In the genomic region with DNA sequence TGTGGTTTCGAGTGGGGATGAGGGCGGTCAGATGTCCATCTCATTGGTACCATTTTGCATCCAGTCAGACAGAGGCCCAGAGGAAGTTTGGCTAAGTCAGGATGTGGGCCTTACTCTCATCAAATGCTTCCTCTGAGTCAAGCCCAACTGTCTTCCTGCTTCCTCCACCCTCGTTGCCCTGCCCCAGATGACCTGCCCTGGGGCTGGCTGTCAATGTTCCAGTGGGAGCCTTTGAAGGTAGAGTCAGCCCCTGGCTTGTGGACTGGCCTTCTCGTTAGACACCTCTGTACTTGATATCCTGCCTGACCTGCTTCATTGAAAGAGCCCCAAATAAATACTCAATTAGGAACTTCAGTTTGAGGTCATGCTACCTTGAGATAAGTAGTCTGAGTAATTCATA, we compare ENCODE assay signal across 30 mouse cellular contexts.
"Had no signal": no experiment of that assay in that cellular context is flagged by ENCODE, and none has a peak within 500 bp of the region (broad histone marks: within the 10 kb centered on the region; RNA-seq: fewer than 3 reads in every experiment).

No protein-coding gene starts in this region.

- H3K4me3 ChIP-seq: limb, embryonic 12.5 days; limb, embryonic 13.5 days; limb, embryonic 15.5 days; liver, embryonic 12.5 days; liver, embryonic 13.5 days; liver, embryonic 15.5 days; lung, embryonic 15.5 days; megakaryocyte, embryonic 14.5 days; midbrain, embryonic 10.5 days; midbrain, embryonic 12.5 days; midbrain, embryonic 13.5 days; midbrain, embryonic 15.5 days; myocyte; neural tube, embryonic 12.5 days had no signal

- H3K9ac ChIP-seq: limb, embryonic 12.5 days; limb, embryonic 13.5 days; limb, embryonic 15.5 days; liver, embryonic 12.5 days; liver, embryonic 13.5 days; liver, embryonic 14.5 days; liver, embryonic 15.5 days; liver, postnatal 0 days; lung, embryonic 14.5 days; lung, embryonic 15.5 days; midbrain, embryonic 12.5 days; midbrain, embryonic 13.5 days; midbrain, embryonic 15.5 days; neural tube, embryonic 12.5 days had no signal

- DNase-seq: left cerebral cortex, postnatal 4 days; liver; liver, embryonic 13.5 days; liver, postnatal 0 days; lung, adult 18-20 months; lung, adult 2 months; lung, embryonic 14.5 days; lung, postnatal 10 days; lung, postnatal 14 days; lung, postnatal 36 days; lung, postnatal 4 days had no signal

- H3K27ac ChIP-seq: limb, embryonic 12.5 days; limb, embryonic 13.5 days; limb, embryonic 15.5 days; liver, embryonic 12.5 days; liver, embryonic 13.5 days; liver, embryonic 14.5 days; liver, embryonic 15.5 days; lung, embryonic 15.5 days; macrophage; midbrain, embryonic 10.5 days; midbrain, embryonic 12.5 days; midbrain, embryonic 13.5 days; midbrain, embryonic 15.5 days; neural tube, embryonic 12.5 days had no signal

- H3K27me3 ChIP-seq: limb, embryonic 12.5 days; limb, embryonic 13.5 days; limb, embryonic 15.5 days; liver, embryonic 12.5 days; liver, embryonic 13.5 days; liver, embryonic 15.5 days; lung, embryonic 15.5 days; midbrain, embryonic 12.5 days; midbrain, embryonic 13.5 days; midbrain, embryonic 15.5 days; neural tube, embryonic 12.5 days had no signal

- H3K9me3 ChIP-seq: limb, embryonic 12.5 days; limb, embryonic 13.5 days; limb, embryonic 15.5 days; liver, embryonic 12.5 days; liver, embryonic 13.5 days; liver, embryonic 15.5 days; lung, embryonic 15.5 days; midbrain, embryonic 10.5 days; midbrain, embryonic 12.5 days; midbrain, embryonic 13.5 days; midbrain, embryonic 15.5 days; neural tube, embryonic 12.5 days had no signal

- H3K4me1 ChIP-seq: liver, embryonic 12.5 days; liver, embryonic 13.5 days; liver, embryonic 15.5 days; lung, embryonic 15.5 days; midbrain, embryonic 10.5 days; midbrain, embryonic 12.5 days; midbrain, embryonic 13.5 days; midbrain, embryonic 15.5 days; neural tube, embryonic 12.5 days had no signal

- H3K4me2 ChIP-seq: limb, embryonic 12.5 days; limb, embryonic 13.5 days; limb, embryonic 15.5 days; liver, embryonic 11.5 days; liver, embryonic 12.5 days; liver, embryonic 13.5 days; liver, embryonic 15.5 days; lung, embryonic 14.5 days; lung, embryonic 15.5 days; midbrain, embryonic 11.5 days; midbrain, embryonic 12.5 days; midbrain, embryonic 13.5 days; midbrain, embryonic 15.5 days; neural tube, embryonic 12.5 days had no signal

- ATAC-seq: liver, embryonic 12.5 days; liver, postnatal 0 days; lung, postnatal 0 days; midbrain, embryonic 13.5 days; midbrain, embryonic 15.5 days; midbrain, embryonic 16.5 days had no signal

- H3K36me3 ChIP-seq: limb, embryonic 12.5 days; limb, embryonic 13.5 days; limb, embryonic 15.5 days; liver, embryonic 12.5 days; liver, embryonic 13.5 days; liver, embryonic 15.5 days; lung, embryonic 15.5 days; midbrain, embryonic 10.5 days; midbrain, embryonic 12.5 days; midbrain, embryonic 13.5 days; midbrain, embryonic 15.5 days; neural tube, embryonic 12.5 days had no signal
